Mouse (Mus musculus): ENCODE data around the gene Adcy3.
"Not testable (repeated sequence)": the region's sequence is repeated elsewhere in the genome, so short reads cannot be mapped to it uniquely, and the experiment has no call there.

Adcy3 gene

GRCm38 (mm10) chr12:4240281-4240680, 107.4 kb downstream of the Adcy3 start:
- DNase-seq (ENCODE audit: low read depth, low spot score): not testable (repeated sequence)

GRCm38 (mm10) chr12:4243805-4244204, 110.9 kb downstream of the Adcy3 start:
- DNase-seq (ENCODE audit: low read depth, low spot score): no peak

GRCm38 (mm10) chr12:4245742-4246141, 112.8 kb downstream of the Adcy3 start:
- DNase-seq (ENCODE audit: low read depth, low spot score): peak; percentile 28

GRCm38 (mm10) chr12:4249786-4250185, 116.9 kb downstream of the Adcy3 start:
- no peak for DNase-seq (ENCODE audit: low read depth, low spot score)

- DNase-seq (ENCODE audit: low read depth, low spot score): no peak
These were observed 120.1 kb downstream of the Adcy3 start for GRCm38 (mm10) chr12:4252742-4253655.
